Mouse (Mus musculus): Measurements from ENCODE around the gene Ppard. TPM values are rescaled to one million over a fixed set of nuclear protein-coding genes. Genes with fewer than 3 reads are reported as not detected.
"Not testable (repeated sequence)": the region's sequence is repeated elsewhere in the genome, so short reads cannot be mapped to it uniquely, and the experiment has no call there.

Gene Ppard
- total RNA-seq (2021), result 10 to 100 TPM; 40.1 to 66.6 TPM
- long read RNA-seq, experiment 1, partial matches to known transcripts, result 0 of 2 reads
- long read RNA-seq, experiment 1, other reads (novel, unspliced or antisense), result 2 of 2 reads
- long read RNA-seq, experiment 2, result 0 reads

DNA sequence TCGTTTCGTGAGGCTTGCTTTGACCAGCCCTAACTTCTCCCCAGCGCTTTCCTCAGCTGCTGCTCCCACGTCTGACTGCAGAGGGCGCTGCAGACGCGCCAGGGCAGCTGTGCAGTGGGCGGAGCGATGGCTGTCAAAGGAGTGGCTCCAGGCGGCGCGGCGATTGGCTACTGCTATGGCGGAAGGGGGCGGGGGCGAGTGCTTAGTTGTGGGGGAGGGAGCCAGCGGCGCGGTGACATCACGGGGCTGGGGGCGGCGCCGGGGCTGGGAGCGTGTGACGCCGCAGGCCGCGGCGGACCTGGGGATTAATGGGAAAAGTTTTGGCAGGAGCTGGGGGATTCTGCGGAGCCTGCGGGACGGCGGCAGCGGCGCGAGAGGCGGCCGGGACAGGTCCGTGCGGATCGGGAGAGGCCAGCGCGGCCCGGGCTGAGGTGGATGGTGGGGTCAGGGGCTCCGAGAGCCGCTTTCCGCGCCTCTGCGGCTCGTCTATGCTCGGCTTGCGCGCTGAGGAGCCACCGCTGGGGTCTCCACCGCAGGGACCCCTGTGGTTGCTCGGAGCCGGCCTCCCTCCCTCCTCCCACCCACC lies at the start of gene Ppard:
TSS of gene Ppard (plus strand) at position 226 of the 586 bp plus-strand sequence.
- peak; percentile 99 for DNase-seq

GRCm38 (mm10) chr17:28184971-28185638 lies 47.4 kb upstream of the Ppard start:
- no peak for DNase-seq

DNA sequence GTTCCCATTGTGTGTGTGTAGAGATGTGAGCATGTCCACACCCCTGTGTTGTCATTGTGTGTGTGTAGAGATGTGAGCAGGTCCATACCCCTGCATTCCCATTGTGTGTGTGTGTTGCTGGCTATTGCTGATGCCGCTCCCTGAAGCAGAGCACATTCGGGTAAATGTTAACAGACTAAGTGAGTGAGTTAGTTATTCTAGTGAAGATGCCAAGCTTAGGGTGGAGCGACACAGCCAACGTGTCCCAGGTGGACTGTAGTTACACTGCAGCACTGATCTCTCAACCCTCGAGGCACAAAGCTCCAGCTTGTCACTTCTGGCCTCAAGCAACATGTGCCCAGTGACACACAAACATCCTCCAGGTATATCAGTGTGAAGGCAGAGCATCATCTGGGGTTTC lies 44.2 kb upstream of the Ppard start:
- no peak for DNase-seq

DNA sequence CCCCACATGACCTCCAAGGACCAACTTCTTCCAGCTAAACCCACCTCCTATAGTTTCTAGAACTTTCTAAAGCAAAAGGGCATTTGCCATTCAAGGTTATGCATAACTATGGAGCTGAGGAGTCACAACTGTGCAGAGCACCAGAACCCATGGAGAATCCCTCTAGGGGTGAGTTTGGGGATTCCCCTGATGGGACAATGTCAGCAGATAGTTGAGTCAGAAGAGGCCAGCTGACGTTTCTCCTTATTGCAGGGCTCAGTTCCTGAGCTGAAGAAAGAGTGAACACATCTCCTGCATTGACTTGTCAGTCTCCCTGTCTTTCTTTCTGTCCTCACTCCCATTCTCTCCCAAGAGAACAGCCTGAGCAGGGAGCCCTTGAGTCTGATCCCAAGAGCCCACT lies 39.7 kb upstream of the Ppard start:
- no peak for DNase-seq

DNA sequence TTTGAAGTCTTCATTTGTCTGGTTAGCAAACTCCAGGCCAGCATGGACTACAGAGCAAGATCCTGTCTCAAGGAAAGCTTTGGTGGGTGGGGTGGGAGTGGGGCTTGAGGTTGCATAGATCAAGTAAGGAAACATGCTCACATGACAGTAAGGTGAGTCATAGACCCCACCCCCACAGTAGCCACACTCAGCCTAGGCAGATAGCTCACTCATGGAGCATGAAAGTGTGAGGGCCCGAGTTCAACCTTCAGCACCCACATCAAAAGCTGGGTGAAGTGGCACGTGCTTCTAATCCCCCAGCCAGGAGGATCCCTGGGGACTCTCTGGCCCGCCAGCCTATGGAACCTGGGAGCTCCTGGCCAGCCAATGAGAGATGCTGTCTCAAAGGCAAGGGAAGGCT lies 38.9 kb upstream of the Ppard start:
- DNase-seq, result peak in 1 of 2 experiments; percentile 33

DNA sequence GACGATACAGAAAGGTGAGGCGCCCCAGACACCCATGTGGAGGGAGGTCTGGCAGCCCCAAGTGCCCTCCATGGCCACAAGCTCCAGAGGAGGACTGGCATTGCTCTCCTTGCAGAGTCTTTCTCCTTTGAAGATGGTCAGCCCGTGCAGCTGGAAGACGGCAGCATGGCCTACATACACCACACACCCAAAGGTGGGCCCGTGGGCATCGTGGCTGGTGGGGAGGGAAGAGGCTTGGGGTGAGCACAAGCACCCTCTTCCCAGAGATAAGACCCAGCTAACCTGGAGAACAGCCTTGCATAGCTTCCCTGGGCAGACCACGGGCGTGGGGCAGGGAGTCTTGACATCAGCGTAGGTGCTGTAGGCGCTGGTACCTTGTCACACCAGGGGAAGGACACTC lies 37.5 kb upstream of the Ppard start:
- DNase-seq, result no peak

DNA sequence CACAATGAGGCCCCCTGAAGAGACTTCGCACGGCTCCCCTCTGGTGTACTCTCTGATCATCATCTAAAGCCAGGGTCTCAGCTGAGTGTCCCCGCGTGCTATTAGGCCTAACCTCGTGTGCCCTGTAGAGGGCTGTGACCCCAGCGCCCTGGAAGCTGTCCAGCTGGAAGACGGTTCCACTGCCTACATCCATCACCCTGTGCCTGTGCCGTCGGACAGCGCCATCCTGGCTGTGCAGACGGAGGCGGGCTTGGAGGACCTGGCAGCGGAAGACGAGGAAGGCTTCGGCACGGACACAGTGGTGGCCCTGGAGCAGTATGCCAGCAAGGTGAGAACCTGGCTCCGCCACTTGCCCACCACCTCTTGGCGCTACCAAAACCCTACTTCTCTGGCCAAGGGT lies 34.9 kb upstream of the Ppard start:
- peak; percentile 33 to 55 for DNase-seq

DNA sequence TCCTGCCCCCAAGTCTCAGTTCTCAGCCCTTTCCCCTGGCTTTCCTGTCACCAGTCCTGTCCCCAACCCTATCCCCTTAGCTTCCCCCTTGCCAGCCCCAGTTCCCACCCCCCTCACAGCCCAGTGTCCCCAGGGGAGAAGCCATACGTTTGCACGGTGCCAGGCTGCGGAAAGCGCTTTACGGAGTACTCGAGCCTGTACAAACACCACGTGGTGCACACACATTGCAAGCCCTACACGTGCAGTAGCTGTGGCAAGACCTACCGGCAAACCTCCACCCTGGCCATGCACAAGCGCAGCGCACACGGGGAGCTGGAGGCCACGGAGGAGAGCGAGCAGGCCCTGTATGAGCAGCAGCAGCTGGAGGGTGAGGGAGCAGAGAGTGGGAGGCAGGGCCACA lies 30.5 kb upstream of the Ppard start:
- no peak for DNase-seq

- peak; percentile 39 to 60 for DNase-seq
Measured at GRCm38 (mm10) chr17:28204052-28204720, 28.3 kb upstream of the Ppard start.

DNA sequence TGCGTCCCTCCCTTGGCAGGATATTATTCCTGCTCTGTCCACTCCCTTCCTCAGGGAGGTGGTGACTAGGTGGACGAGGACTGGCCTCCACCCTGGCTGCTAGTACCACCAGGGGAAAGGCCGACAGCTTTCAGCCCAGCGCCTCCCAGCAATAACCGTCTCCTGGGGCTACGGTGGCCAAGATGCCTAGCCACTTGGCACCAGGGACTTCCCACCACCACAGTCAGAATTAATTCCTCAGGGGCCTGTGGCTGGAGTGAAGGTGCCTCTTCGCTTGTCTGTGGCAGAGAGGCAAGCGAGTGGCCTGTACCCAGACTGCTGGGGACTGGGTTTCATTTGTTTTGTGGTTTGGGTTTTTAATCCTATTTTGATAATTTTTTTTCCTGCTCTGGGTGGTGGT lies 27.1 kb upstream of the Ppard start:
- DNase-seq, result no peak

DNA sequence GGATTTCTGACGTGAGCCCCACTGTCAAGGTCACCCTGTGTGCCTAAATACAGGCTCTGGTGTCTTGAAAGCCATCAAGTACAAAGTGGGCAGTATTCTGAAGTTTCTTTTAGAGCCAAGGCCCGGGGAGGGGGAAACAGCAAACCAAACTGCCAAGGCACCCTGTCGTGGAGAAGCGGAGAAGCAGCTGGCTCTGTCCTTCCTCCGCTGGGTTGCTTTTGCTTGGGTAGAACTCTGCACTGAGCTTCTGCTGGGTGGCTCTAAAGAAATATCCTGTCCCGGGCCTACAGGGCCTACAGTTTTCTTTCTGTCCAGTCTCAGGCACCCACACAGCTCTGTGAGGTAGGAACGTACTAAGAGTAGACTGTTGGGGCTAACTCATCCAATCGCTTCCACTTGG lies 25.4 kb upstream of the Ppard start:
- DNase-seq, result peak in 1 of 2 experiments; percentile 28

DNA sequence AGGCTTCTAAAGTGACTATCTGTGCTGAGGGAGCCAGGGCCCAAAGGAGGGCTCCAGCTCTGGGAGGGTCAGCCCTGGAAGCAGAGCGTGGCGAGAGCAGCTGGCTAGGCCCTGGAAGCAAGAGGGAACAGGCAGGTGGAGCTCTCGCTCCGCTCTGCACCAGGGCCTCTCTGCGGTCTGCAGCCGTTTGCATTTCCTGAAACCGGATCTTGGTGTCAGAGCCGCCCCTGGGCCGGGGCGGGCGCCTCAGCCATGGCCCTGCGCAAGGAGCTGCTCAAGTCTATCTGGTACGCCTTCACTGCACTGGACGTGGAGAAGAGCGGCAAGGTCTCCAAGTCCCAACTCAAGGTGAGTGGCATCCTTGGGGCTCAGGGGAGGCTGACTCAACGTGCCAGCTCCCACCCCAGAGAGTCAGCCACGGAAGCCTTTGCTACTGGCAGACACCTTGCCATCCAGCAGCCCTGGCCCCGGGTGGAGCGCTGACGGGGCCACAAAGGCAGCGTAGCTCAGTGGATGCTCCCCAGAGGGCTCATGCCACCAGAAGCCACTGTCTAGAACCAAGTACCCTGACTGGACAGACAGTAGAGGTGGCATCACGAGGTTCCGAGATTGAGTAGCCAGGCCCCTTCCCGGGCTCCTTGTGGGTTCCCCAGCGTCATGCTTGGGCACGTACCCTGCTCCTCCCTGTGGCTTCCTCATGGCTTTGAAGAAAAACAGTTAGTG lies 24.7 kb upstream of the Ppard start, which contains the start of gene Def6:
TSS of gene Def6 (plus strand) at position 188 of the 723 bp plus-strand sequence.
- DNase-seq, result peak; percentile 78 to 82

- DNase-seq, result no peak
Measured at GRCm38 (mm10) chr17:28208314-28208612, 24.2 kb upstream of the Ppard start.

- no peak for DNase-seq
Measured at GRCm38 (mm10) chr17:28209457-28210110, 22.9 kb upstream of the Ppard start.

- no peak for DNase-seq
Measured at GRCm38 (mm10) chr17:28211921-28212341, 20.6 kb upstream of the Ppard start.

- no peak for DNase-seq
Measured at GRCm38 (mm10) chr17:28212391-28212790, 20.1 kb upstream of the Ppard start.

DNA sequence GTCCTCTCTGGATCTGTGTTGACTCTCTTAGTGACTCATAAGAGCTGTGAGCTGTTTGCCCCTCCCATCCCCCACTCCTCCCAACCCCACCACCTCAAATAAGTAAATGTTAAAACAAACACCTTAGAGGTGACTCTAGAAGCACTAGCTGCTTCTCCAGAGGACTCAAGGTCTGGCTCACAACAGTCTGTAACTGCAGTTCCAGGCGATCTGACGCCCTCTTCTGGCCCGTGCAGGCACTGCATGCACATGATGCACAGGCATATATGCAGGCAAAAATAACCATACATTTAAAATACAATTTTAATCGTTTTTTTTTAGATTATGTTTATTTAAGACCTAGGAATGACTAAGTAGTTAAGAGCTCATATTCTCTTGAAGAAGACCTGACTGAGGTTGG lies 19.3 kb upstream of the Ppard start:
- no peak for DNase-seq

DNA sequence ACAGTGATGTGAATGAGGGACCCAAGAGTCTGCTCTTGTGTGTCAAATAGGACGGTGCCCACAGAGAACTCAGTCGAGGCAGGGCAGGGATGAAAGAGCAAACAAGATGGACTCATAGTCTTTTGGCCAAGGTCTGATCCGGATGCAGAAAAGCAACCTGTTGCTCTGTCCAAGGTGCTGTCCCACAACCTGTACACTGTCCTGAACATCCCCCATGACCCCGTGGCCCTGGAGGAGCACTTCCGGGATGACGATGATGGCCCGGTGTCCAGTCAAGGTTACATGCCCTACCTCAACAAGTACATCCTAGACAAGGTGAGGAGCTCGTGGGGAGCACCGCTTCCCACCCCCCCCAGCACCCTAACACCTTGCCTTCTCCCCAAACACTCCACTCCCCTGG lies 15.7 kb upstream of the Ppard start:
- no peak for DNase-seq

- DNase-seq, result peak in 1 of 2 experiments; percentile 35
Measured at GRCm38 (mm10) chr17:28217721-28218649, 14.5 kb upstream of the Ppard start.

DNA sequence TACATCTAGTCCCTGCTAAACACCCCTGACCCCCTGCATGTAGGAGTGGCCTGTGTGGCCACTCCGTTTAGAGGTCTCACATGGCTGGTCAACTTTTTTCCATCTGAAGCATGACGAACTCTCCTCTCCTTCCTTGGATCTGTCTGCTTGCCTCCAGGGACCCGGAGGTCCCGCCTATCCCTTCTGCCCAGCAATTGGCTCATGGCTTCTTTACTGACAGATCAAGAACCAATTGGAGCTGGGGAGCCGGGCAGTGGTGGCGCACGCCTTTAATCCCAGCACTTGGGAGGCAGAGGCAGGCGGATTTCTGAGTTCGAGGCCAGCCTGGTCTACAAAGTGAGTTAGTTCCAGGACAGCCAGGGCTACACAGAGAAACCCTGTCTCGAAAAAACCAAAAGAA lies 10.0 kb upstream of the Ppard start:
- DNase-seq, result not testable (repeated sequence)
